Mouse (Mus musculus): Measurements from ENCODE around the gene Qrich1.

The Qrich1 gene

GRCm38 (mm10) chr9:108564131-108564530 lies 47.5 kb downstream of the Qrich1 start:
- DNase-seq (ENCODE audit: low spot score) = no peak

- DNase-seq (ENCODE audit: low spot score) = no peak
These were observed 49.5 kb downstream of the Qrich1 start for GRCm38 (mm10) chr9:108565881-108566814.

GRCm38 (mm10) chr9:108566815-108567776 lies 50.5 kb downstream of the Qrich1 start, which contains the start of gene Ndufaf3:
Gene Ndufaf3, minus strand, starts transcription at chr9:108567434.
- DNase-seq (ENCODE audit: low spot score) = peak; percentile 85

- no peak for DNase-seq (ENCODE audit: low spot score)
These were observed 51.4 kb downstream of the Qrich1 start for GRCm38 (mm10) chr9:108567931-108568419.

GRCm38 (mm10) chr9:108568511-108568921 lies 51.9 kb downstream of the Qrich1 start:
- no peak for DNase-seq (ENCODE audit: low spot score)

- peak; percentile 71 for DNase-seq (ENCODE audit: low spot score)
These were observed 53.0 kb downstream of the Qrich1 start, which contains the start of gene Dalrd3 for GRCm38 (mm10) chr9:108569381-108570206. Gene Dalrd3, plus strand, starts transcription at chr9:108569886.

- DNase-seq (ENCODE audit: low spot score) = peak; percentile 45
These were observed 53.7 kb downstream of the Qrich1 start for GRCm38 (mm10) chr9:108570207-108570896.

GRCm38 (mm10) chr9:108571401-108571973 lies 54.9 kb downstream of the Qrich1 start:
- DNase-seq (ENCODE audit: low spot score) = no peak

- no peak for DNase-seq (ENCODE audit: low spot score)
These were observed 55.7 kb downstream of the Qrich1 start for GRCm38 (mm10) chr9:108572321-108572720.

GRCm38 (mm10) chr9:108573774-108574690 lies 57.4 kb downstream of the Qrich1 start:
- no peak for DNase-seq (ENCODE audit: low spot score)

- DNase-seq (ENCODE audit: low spot score) = no peak
These were observed 58.3 kb downstream of the Qrich1 start for GRCm38 (mm10) chr9:108574921-108575320.

- DNase-seq (ENCODE audit: low spot score) = no peak
These were observed 59.0 kb downstream of the Qrich1 start for GRCm38 (mm10) chr9:108575321-108576297.

- no peak for DNase-seq (ENCODE audit: low spot score)
These were observed 60.4 kb downstream of the Qrich1 start for GRCm38 (mm10) chr9:108577025-108577424.

- no peak for DNase-seq (ENCODE audit: low spot score)
These were observed 61.4 kb downstream of the Qrich1 start for GRCm38 (mm10) chr9:108577934-108578544.

GRCm38 (mm10) chr9:108578545-108579343 lies 62.1 kb downstream of the Qrich1 start, which contains the start of gene Wdr6:
Gene Wdr6, minus strand, starts transcription at chr9:108578739.
- peak; percentile 73 for DNase-seq (ENCODE audit: low spot score)

- no peak for DNase-seq (ENCODE audit: low spot score)
These were observed 62.7 kb downstream of the Qrich1 start for GRCm38 (mm10) chr9:108579344-108579690.
